Mouse (Mus musculus) forebrain, embryonic 12.5 days (tissue): ENCODE data around the gene Slc12a5. TPM values are rescaled to one million over a fixed set of nuclear protein-coding genes. Genes with fewer than 3 reads are reported as not detected.
A peak's percentile ranks its signal among the peaks of the same experiment; 100 is the strongest.

ENCODE experiments used
- ATAC-seq: fragments of 200-750 bp; cut with Nextera tagmentation; 2 replicates; pipeline ENCODE4 v1.8.0; 2017; ENCODE audit warnings: moderate TSS enrichment; ENCODE audit not compliant: low FRiP score
- H3K27ac ChIP-seq: fragments of 300-500 bp; sonication (generic); 2 replicates; pipeline ENCODE4 v1.5.1; 2016; ENCODE audit warnings: mild to moderate bottlenecking
- H3K27me3 ChIP-seq: fragments of 300-500 bp; sonication (generic); 2 replicates; pipeline ENCODE4 v1.6.1; 2016; ENCODE audit warnings: mild to moderate bottlenecking
- H3K36me3 ChIP-seq: fragments of 300-500 bp; sonication (generic); replicated peaks from 2 replicates; pipeline ENCODE4 v1.6.1; 2016; ENCODE audit warnings: mild to moderate bottlenecking
- H3K4me1 ChIP-seq: fragments of 300-500 bp; sonication (generic); 2 replicates; pipeline ENCODE4 v1.6.1; 2016
- H3K4me2 ChIP-seq: fragments of 300-500 bp; sonication (generic); 2 replicates; pipeline ENCODE4 v1.6.1; 2016; ENCODE audit warnings: mild to moderate bottlenecking, moderate library complexity
- H3K4me3 ChIP-seq: fragments of 300-500 bp; sonication (generic); replicated peaks from 2 replicates; pipeline ENCODE4 v1.5.1; 2016; ENCODE audit warnings: mild to moderate bottlenecking
- H3K9ac ChIP-seq: fragments of 300-500 bp; sonication (generic); 2 replicates; pipeline ENCODE4 v1.6.1; 2016; ENCODE audit warnings: mild to moderate bottlenecking
- H3K9me3 ChIP-seq: fragments of 300-500 bp; sonication (generic); 2 replicates; pipeline ENCODE4 v1.6.1; 2016
- WGBS: fragments of 180-500 bp; shearing (Covaris S2); methylation state at CpG from one replicate; pipeline ENCODE4 v1.1.7; 2016; 5-methylcytosine and 5-hydroxymethylcytosine counted together
- polyA plus RNA-seq: library from polyadenylated mRNA; unstranded; fragments of >200 nt; fragmentation: Nextera tagmentation; extraction: Ambion mirVana; gene quantifications from 2 replicates; pipeline ENCODE4 v1.2.1, GENCODE M21; 2016

Slc12a5 gene
- polyA plus RNA-seq, 1 experiment from 2014 or later: 5.6 TPM

DNA sequence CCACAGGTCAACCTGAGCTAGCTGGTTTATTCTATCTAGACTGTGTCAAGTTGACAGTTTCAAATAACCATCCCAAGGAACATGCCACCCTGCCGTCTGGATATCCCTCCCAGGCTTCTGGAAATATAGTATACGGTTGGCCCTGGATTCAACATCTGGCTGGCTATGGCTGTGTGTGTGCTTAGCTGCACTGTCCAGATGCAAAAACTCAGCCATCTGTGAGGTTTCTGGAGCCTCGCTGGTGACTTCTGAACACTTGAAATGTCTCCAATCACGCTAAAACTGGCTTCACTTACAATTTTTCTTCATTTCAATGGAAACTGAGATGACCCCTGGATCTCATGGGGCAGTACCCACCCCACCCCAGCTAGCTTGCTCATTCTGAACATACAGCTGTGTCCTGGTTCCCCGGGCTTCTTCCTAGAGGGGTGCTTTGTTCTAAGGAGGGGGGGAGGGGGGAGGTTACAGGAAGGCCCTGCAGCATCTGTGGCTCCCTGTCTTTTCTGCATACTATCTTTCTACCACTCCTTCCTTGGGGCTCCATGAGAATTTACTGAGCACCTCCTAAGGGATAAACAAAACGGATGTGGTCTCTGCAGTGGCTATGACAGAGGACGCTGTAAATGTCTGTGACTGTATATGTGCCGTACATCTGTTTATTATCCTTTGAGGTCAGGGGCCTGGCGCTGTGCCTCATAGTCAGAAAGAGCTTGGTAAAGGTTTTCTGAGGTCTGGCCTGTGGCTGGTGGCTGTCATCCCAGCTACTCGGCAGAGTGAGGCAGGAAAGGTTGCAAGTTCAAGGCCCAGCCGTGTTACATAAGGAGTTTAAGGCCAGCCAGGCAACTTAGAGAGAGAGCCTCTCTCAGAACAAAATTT, 29.7 kb upstream of the Slc12a5 start:
- H3K4me2 ChIP-seq: no peak overlapping the region
- WGBS: 69% methylated on average over 11 of the region's 11 CpGs
- H3K4me3 ChIP-seq: no peak overlapping the region
- H3K27me3 ChIP-seq: peaks cover 24% of the 10 kb centered on the region
- ATAC-seq: no peak
- H3K9me3 ChIP-seq: no peaks in the 10 kb centered on the region
- no peaks in the 10 kb centered on the region for H3K36me3 ChIP-seq
- peaks cover 8% of the 10 kb centered on the region for H3K4me1 ChIP-seq
- H3K9ac ChIP-seq: no peak overlapping the region
- no peak overlapping the region for H3K27ac ChIP-seq

DNA sequence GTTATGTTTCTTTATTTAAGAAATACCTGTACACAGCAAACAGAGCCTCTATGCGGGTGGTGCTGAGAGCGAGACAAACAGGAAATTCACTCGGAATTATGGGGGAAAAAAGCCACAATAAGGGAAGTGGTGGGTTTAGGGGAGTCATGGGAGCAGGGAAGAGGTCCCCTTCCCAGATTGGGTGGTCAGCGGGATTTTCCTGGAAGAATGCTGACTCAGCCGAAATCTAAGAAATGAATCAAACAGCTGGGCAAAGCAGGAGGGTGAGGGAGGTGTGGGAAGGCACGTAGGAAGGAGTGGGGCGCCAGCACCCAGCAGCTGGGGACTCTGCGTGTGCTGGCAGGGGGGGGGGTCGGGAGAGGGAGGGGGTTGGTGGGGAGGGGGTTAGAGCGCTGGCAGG, 27.1 kb upstream of the Slc12a5 start:
- H3K9ac ChIP-seq: no peak overlapping the region
- no peak for ATAC-seq
- WGBS: 56% methylated on average over 10 of the region's 10 CpGs
- H3K9me3 ChIP-seq: no peaks in the 10 kb centered on the region
- no peak overlapping the region for H3K4me3 ChIP-seq
- H3K4me1 ChIP-seq: peaks cover 14% of the 10 kb centered on the region
- H3K4me2 ChIP-seq: no peak overlapping the region
- no peak overlapping the region for H3K27ac ChIP-seq
- peaks cover 47% of the 10 kb centered on the region for H3K27me3 ChIP-seq
- H3K36me3 ChIP-seq: no peaks in the 10 kb centered on the region

GRCm38 (mm10) chr2:164935991-164936390, 24.6 kb upstream of the Slc12a5 start:
- WGBS: 80% methylated on average over 4 of the region's 4 CpGs
- Histone ChIP-seq H3K9me3 (no peaks in the 10 kb centered on the region), H3K36me3 (no peaks in the 10 kb centered on the region), H3K4me2 (no peak overlapping the region), H3K4me3 (no peak overlapping the region), H3K9ac (no peak overlapping the region), H3K27me3 (peaks cover 67% of the 10 kb centered on the region), H3K4me1 (peaks cover 24% of the 10 kb centered on the region), H3K27ac (no peak overlapping the region)
- no peak for ATAC-seq

DNA sequence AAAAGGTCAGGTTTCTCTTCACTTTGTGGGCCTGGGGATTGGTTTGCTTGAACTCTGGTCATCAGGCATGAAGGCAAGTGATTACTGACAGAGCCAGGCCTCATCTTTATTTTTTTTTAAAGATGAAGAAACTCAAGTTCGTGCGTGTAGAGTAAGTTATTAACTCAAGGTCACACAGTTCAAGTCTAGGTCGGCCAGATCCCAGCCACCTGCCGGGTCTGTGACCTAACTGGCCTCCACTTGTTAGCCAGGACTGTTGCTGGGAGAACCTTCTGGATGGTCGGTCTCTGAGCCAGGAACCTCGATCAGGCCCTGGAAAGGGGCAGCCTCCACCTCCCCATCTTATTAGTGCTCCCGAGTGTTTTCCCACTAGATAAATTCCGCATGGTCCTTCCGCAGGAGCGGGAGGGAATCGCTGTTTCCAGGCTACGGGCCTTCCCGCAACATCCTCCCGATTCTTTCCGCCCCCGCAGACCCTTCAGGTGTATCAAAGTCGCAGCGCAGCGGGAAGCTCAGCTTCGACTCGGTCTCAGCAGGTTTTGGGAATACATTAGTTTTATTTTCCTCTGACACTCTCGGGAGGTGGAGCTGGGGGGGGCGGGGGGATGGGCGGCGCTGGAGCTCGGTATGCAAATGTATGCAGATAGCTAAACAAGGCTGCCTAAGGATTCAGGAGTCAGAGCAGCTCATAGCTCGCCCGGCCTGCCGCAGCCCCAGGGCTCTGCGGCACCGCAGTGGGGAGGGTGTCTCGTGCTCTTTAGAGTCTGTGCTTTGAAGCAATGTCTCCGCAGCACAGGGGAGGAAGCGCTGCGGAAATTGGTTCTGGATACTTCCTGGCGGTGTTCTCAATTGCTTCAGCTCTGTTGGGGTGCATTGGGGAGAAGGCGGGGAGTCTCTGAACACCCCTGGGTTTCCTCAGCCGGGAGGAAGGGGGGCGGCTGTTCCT, 22.2 kb upstream of the Slc12a5 start:
- Histone ChIP-seq H3K27me3 (peaks cover 79% of the 10 kb centered on the region), H3K9me3 (no peaks in the 10 kb centered on the region), H3K36me3 (no peaks in the 10 kb centered on the region), H3K9ac (peak overlapping the region; percentile 36), H3K4me3 (peak overlapping the region; percentile 38), H3K27ac (peak overlapping the region; percentile 70), H3K4me2 (peak overlapping the region; percentile 63), H3K4me1 (peaks cover 20% of the 10 kb centered on the region)
- peak; percentile 88 for ATAC-seq
- whole genome bisulfite sequencing: 2% methylated on average over 39 of the region's 39 CpGs

GRCm38 (mm10) chr2:164939106-164939505, 21.5 kb upstream of the Slc12a5 start:
- Histone ChIP-seq H3K9ac (peak overlapping the region; percentile 36), H3K4me2 (peak overlapping the region; percentile 63), H3K9me3 (no peaks in the 10 kb centered on the region), H3K36me3 (no peaks in the 10 kb centered on the region), H3K4me3 (peak overlapping the region; percentile 38), H3K27ac (peak overlapping the region; percentile 70), H3K4me1 (peaks cover 20% of the 10 kb centered on the region), H3K27me3 (peaks cover 82% of the 10 kb centered on the region)
- 1% methylated on average over 11 of the region's 11 CpGs for WGBS
- ATAC-seq: peak; percentile 49; the same call in 1 of the 2 replicates

- peaks cover 20% of the 10 kb centered on the region for H3K4me1 ChIP-seq
- no peaks in the 10 kb centered on the region for H3K9me3 ChIP-seq
- no peak within 1 kb of the TSS for H3K27ac ChIP-seq
- H3K9ac ChIP-seq: no peak within 1 kb of the TSS
- 24% methylated on average over 10 of the region's 10 CpGs for WGBS
- H3K36me3 ChIP-seq: no peaks in the 10 kb centered on the region
- H3K4me3 ChIP-seq: no peak within 1 kb of the TSS
- H3K4me2 ChIP-seq: no peak within 1 kb of the TSS
- peaks cover 73% of the 10 kb centered on the region for H3K27me3 ChIP-seq
- ATAC-seq: no peak
These were observed 20.3 kb upstream of the Slc12a5 start, which contains the start of gene Mmp9 for GRCm38 (mm10) chr2:164940140-164940830. TSS of gene Mmp9 (plus strand) at chr2:164940780.

GRCm38 (mm10) chr2:164942692-164943290, 17.8 kb upstream of the Slc12a5 start:
- Histone ChIP-seq H3K9me3 (no peaks in the 10 kb centered on the region), H3K4me3 (no peak overlapping the region), H3K9ac (no peak overlapping the region), H3K27me3 (peaks cover 78% of the 10 kb centered on the region), H3K4me2 (no peak overlapping the region), H3K27ac (no peak overlapping the region), H3K36me3 (no peaks in the 10 kb centered on the region), H3K4me1 (peaks cover 20% of the 10 kb centered on the region)
- no peak for ATAC-seq
- 11% methylated on average over 5 of the region's 5 CpGs for WGBS

GRCm38 (mm10) chr2:164947506-164947905, 13.1 kb upstream of the Slc12a5 start:
- 27% methylated on average over 4 of the region's 4 CpGs for WGBS
- Histone ChIP-seq H3K4me3 (no peak overlapping the region), H3K27me3 (peaks cover 84% of the 10 kb centered on the region), H3K36me3 (no peaks in the 10 kb centered on the region), H3K27ac (no peak overlapping the region), H3K4me2 (no peak overlapping the region), H3K9ac (no peak overlapping the region), H3K4me1 (peaks cover 16% of the 10 kb centered on the region), H3K9me3 (no peaks in the 10 kb centered on the region)
- ATAC-seq: no peak

GRCm38 (mm10) chr2:164947930-164948329, 12.7 kb upstream of the Slc12a5 start:
- no peak overlapping the region for H3K27ac ChIP-seq
- no peak overlapping the region for H3K4me3 ChIP-seq
- H3K27me3 ChIP-seq: peaks cover 84% of the 10 kb centered on the region
- H3K9me3 ChIP-seq: no peaks in the 10 kb centered on the region
- H3K36me3 ChIP-seq: no peaks in the 10 kb centered on the region
- H3K4me2 ChIP-seq: no peak overlapping the region
- ATAC-seq: no peak
- H3K4me1 ChIP-seq: peaks cover 16% of the 10 kb centered on the region
- no peak overlapping the region; the same call in 1 of the 2 replicates for H3K9ac ChIP-seq
- WGBS: 7% methylated on average over 7 of the region's 7 CpGs

DNA sequence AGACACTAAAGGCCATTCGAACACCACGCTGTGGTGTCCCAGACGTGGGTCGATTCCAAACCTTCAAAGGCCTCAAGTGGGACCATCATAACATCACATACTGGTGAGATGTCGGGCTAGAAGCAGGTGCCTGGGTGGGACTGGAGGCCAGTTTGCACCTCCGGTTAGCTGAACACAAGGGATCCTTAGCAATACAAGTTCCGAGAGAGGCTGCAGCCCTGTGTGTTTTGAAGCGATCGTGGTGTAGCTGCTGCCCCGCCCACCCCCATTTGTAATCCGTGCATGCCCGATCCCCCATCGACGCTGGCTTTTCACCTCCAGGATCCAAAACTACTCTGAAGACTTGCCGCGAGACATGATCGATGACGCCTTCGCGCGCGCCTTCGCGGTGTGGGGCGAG, 11.6 kb upstream of the Slc12a5 start:
- H3K9me3 ChIP-seq: no peaks in the 10 kb centered on the region
- ATAC-seq: no peak
- WGBS: 8% methylated on average over 25 of the region's 25 CpGs
- H3K4me2 ChIP-seq: peak overlapping the region; percentile 39
- peak overlapping the region; percentile 24 for H3K4me3 ChIP-seq
- H3K36me3 ChIP-seq: no peaks in the 10 kb centered on the region
- H3K9ac ChIP-seq: no peak overlapping the region
- H3K27ac ChIP-seq: no peak overlapping the region
- H3K27me3 ChIP-seq: peaks cover 86% of the 10 kb centered on the region
- peaks cover 21% of the 10 kb centered on the region for H3K4me1 ChIP-seq

- 26% methylated on average over 13 of the region's 13 CpGs for WGBS
These were observed 10.1 kb upstream of the Slc12a5 start for GRCm38 (mm10) chr2:164950501-164950900.

More at GRCm38 (mm10) chr2:164950501-164950900, 10.1 kb upstream of the Slc12a5 start:
- ATAC-seq: no peak
- Histone ChIP-seq H3K27me3 (peaks cover 91% of the 10 kb centered on the region), H3K27ac (no peak overlapping the region), H3K4me1 (peaks cover 21% of the 10 kb centered on the region), H3K9ac (no peak overlapping the region), H3K4me3 (no peak overlapping the region), H3K36me3 (no peaks in the 10 kb centered on the region), H3K4me2 (no peak overlapping the region), H3K9me3 (no peaks in the 10 kb centered on the region)
